Mouse (Mus musculus): ENCODE results near the gene Wtap. TPM values are rescaled to one million over a fixed set of nuclear protein-coding genes. Genes with fewer than 3 reads are reported as not detected.

Wtap gene
- total and polyA plus RNA-seq, 3 experiments = 63.5 to 74.0 TPM; not detected in 1

DNA sequence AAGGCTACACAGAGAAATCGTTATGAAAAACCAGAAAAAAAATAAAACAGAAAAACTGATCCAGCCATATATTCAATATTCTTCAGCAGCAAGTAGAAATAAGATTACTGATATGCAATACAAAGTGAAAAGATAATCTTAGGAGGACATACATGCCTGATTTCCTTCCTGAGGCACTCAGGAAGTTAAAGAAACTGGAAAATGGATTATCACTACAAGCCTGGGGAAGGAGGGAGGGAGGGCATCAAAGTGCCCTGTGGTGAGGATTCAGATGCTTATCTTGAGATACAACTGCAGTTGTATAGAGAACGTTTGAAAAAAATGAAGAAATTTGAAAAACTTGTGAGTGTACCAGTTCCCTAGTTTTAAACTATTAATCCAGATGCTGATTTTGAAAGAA is 10.0 kb downstream of the Wtap start:
- Histone ChIP-seq H3K4me3 (ENCODE audit: control insufficient read depth in 1 of 2, insufficient read depth in 1 of 2, low read depth in 2 of 2, low read length in 2 of 2) (no peak overlapping the region), H3K9me3 (replicated peaks; ENCODE audit: insufficient read depth, low read length) (no peaks in the 10 kb centered on the region), H3K4me1 (ENCODE audit: control insufficient read depth in 1 of 2, insufficient read depth in 2 of 2, low read length in 2 of 2) (peaks cover 5 to 9% of the 10 kb centered on the region in 2 experiments), H3K36me3 (ENCODE audit: control insufficient read depth in 1 of 2, insufficient read depth in 2 of 2, low read length in 2 of 2) (peaks cover 48 to 49% of the 10 kb centered on the region in 2 experiments), H3K79me2 (ENCODE audit: control insufficient read depth, insufficient read depth, low read length, poor library complexity) (peaks cover 30% of the 10 kb centered on the region), H3K9ac (ENCODE audit: control insufficient read depth, low read depth, low read length, poor library complexity, severe bottlenecking) (no peak overlapping the region), H3K27me3 (ENCODE audit: control insufficient read depth in 1 of 2, insufficient read depth in 2 of 2, low read length in 2 of 2) (no peaks in the 10 kb centered on the region), H3K27ac (ENCODE audit: control insufficient read depth, low read depth, low read length) (no peak overlapping the region)
- DNase-seq (ENCODE audit: low read depth, low spot score) = peak; percentile 41
- TF ChIP-seq ZKSCAN1 (IDR thresholded peaks at IDR 0.05; ENCODE audit: low read depth, low read length) = no peak
- TF ChIP-seq NELFE (IDR thresholded peaks at IDR 0.05; ENCODE audit: low read depth, low read length) = no peak
- no peak for TF ChIP-seq CTCF (IDR thresholded peaks at IDR 0.05 in 2 of 3, conservative IDR thresholded peaks at IDR 0.05 in 1 of 3; ENCODE audit: control insufficient read depth in 1 of 3, insufficient read depth in 1 of 3, low read depth in 2 of 3, low read length in 3 of 3, poor library complexity in 1 of 3, severe bottlenecking in 1 of 3)
- peak; percentile 31; the same call in 1 of the 2 replicates for TF ChIP-seq ETS1 (IDR thresholded peaks at IDR 0.05; ENCODE audit: low read depth, low read length)
- no peak for TF ChIP-seq UBTF (IDR thresholded peaks at IDR 0.05; ENCODE audit: borderline replicate concordance, insufficient read depth, low read depth, low read length)
- no peak for TF ChIP-seq POLR2A (IDR thresholded peaks at IDR 0.05; ENCODE audit: control insufficient read depth in 1 of 2, insufficient read depth in 1 of 2, low read depth in 1 of 2, low read length in 2 of 2, poor library complexity in 1 of 2)
- no peak for TF ChIP-seq MAFK (IDR thresholded peaks at IDR 0.05; ENCODE audit: borderline replicate concordance, low read depth, low read length)
- TF ChIP-seq POLR2AphosphoS2 (IDR thresholded peaks at IDR 0.05; ENCODE audit: low read length) = no peak; the same call in 1 of the 2 replicates
- no peak for TF ChIP-seq ZNF384 (IDR thresholded peaks at IDR 0.05; ENCODE audit: low read depth, low read length)
- no peak for TF ChIP-seq HCFC1 (IDR thresholded peaks at IDR 0.05; ENCODE audit: low read depth, low read length)
- no peak for TF ChIP-seq NRF1 (IDR thresholded peaks at IDR 0.05; ENCODE audit: insufficient read depth, low read depth, low read length, poor library complexity, severe bottlenecking)
- TF ChIP-seq MXI1 (IDR thresholded peaks at IDR 0.05; ENCODE audit: low read depth, low read length) = no peak
- TF ChIP-seq MYB (IDR thresholded peaks at IDR 0.05; ENCODE audit: low read depth, low read length) = no peak
- no peak for TF ChIP-seq SMC3 (IDR thresholded peaks at IDR 0.05; ENCODE audit: low read depth, low read length)
- TF ChIP-seq USF2 (IDR thresholded peaks at IDR 0.05; ENCODE audit: borderline replicate concordance in 1 of 2, insufficient read depth in 1 of 2, low read depth in 1 of 2, low read length in 2 of 2) = no peak
- TF ChIP-seq TAL1 (IDR thresholded peaks at IDR 0.05; ENCODE audit: low read length) = no peak
- TF ChIP-seq GABPA (IDR thresholded peaks at IDR 0.05; ENCODE audit: low read depth, low read length) = no peak
- peak; percentile 59 for TF ChIP-seq GATA1 (IDR thresholded peaks at IDR 0.05; ENCODE audit: low read depth, low read length)
- TF ChIP-seq CHD1 (IDR thresholded peaks at IDR 0.05; ENCODE audit: low read depth, low read length) = no peak
- TF ChIP-seq MEF2A (IDR thresholded peaks at IDR 0.05; ENCODE audit: extremely low read depth, insufficient replicate concordance, low read depth, low read length, poor library complexity, severe bottlenecking) = no peak
- TF ChIP-seq POLR2AphosphoS5 (IDR thresholded peaks at IDR 0.05; ENCODE audit: borderline replicate concordance, low read depth, low read length) = no peak
- no peak for TF ChIP-seq KAT2A (conservative IDR thresholded peaks at IDR 0.05; ENCODE audit: low read depth, low read length)
- TF ChIP-seq TCF12 (IDR thresholded peaks at IDR 0.05; ENCODE audit: low read depth, low read length) = peak; percentile 54; the same call in 1 of the 2 replicates
- no peak for TF ChIP-seq TBP (IDR thresholded peaks at IDR 0.05; ENCODE audit: low read depth, low read length)
- no peak for TF ChIP-seq ZMIZ1 (IDR thresholded peaks at IDR 0.05; ENCODE audit: low read depth, low read length)
- TF ChIP-seq MAZ (IDR thresholded peaks at IDR 0.05; ENCODE audit: low read depth, low read length) = no peak
- TF ChIP-seq MYC (IDR thresholded peaks at IDR 0.05; ENCODE audit: low read depth, low read length) = no peak
- TF ChIP-seq RCOR1 (IDR thresholded peaks at IDR 0.05; ENCODE audit: low read depth, low read length) = peak; percentile 29; the same call in 1 of the 2 replicates
- TF ChIP-seq EP300 (IDR thresholded peaks at IDR 0.05; ENCODE audit: low read depth in 1 of 2, low read length in 2 of 2) = peak; percentile 68 to 72; a peak in 3 of 4 replicates
- no peak for TF ChIP-seq BHLHE40 (IDR thresholded peaks at IDR 0.05; ENCODE audit: borderline replicate concordance, low read depth, low read length)
- TF ChIP-seq SIN3A (IDR thresholded peaks at IDR 0.05; ENCODE audit: low read length) = peak; percentile 43
- no peak for TF ChIP-seq USF1 (IDR thresholded peaks at IDR 0.05; ENCODE audit: low read depth, low read length)
- no peak for TF ChIP-seq RAD21 (IDR thresholded peaks at IDR 0.05; ENCODE audit: low read depth, low read length)
- TF ChIP-seq ZC3H11A (IDR thresholded peaks at IDR 0.05; ENCODE audit: low read depth, low read length) = no peak
- TF ChIP-seq E2F4 (IDR thresholded peaks at IDR 0.05; ENCODE audit: borderline replicate concordance, low read depth, low read length) = no peak
- TF ChIP-seq MAX (IDR thresholded peaks at IDR 0.05; ENCODE audit: low read length) = no peak
- no peak for TF ChIP-seq ELF1 (IDR thresholded peaks at IDR 0.05; ENCODE audit: low read depth, low read length)
- TF ChIP-seq JUND (IDR thresholded peaks at IDR 0.05; ENCODE audit: low read depth, low read length) = no peak

Measured in MEL (cell line).